Mouse (Mus musculus) intestine, embryonic 14.5 days (tissue): ENCODE results near the gene Bag5. TPM values are rescaled to one million over a fixed set of nuclear protein-coding genes. Genes with fewer than 3 reads are reported as not detected.
A peak's percentile ranks its signal among the peaks of the same experiment; 100 is the strongest.
"Not testable (repeated sequence)": the region's sequence is repeated elsewhere in the genome, so short reads cannot be mapped to it uniquely, and the experiment has no call there.

ENCODE experiments used
- ATAC-seq: fragments of 200-750 bp; cut with Nextera tagmentation; replicated peaks from 2 replicates; pipeline ENCODE4 v1.8.0; 2017; ENCODE audit warnings: low read depth, moderate number of reproducible peaks, moderate TSS enrichment, moderate library complexity; ENCODE audit not compliant: low FRiP score, low TSS enrichment
- DNase-seq: peaks from one replicate; pipeline ENCODE4 v3.0.0-alpha.2; 2018; ENCODE audit warnings: low spot score
- H3K27ac ChIP-seq: fragments of 300-500 bp; sonication (generic); 2 replicates; pipeline ENCODE4 v1.5.1; 2014; ENCODE audit warnings: low read depth, mild to moderate bottlenecking, control low read depth
- H3K27me3 ChIP-seq: fragments of 300-500 bp; sonication (generic); replicated peaks from 2 replicates; pipeline ENCODE4 v1.6.1; 2014; ENCODE audit warnings: low read length, control low read depth; ENCODE audit not compliant: control insufficient read depth, insufficient read depth
- H3K36me3 ChIP-seq: fragments of 300-500 bp; sonication (generic); 2 replicates; pipeline ENCODE4 v1.6.1; 2014; ENCODE audit warnings: low read length, control low read depth; ENCODE audit not compliant: control insufficient read depth, insufficient read depth
- H3K4me1 ChIP-seq: fragments of 300-500 bp; sonication (generic); replicated peaks from 2 replicates; pipeline ENCODE4 v1.6.1; 2014; ENCODE audit warnings: low read length, control low read depth, mixed read lengths; ENCODE audit not compliant: control insufficient read depth, insufficient read depth
- H3K4me2 ChIP-seq: fragments of 300-500 bp; sonication (generic); 2 replicates; pipeline ENCODE4 v1.6.1; 2014; ENCODE audit warnings: low read length
- H3K4me3 ChIP-seq: fragments of 300-500 bp; sonication (generic); 2 replicates; pipeline ENCODE4 v1.5.1; 2014; ENCODE audit warnings: low read depth, low read length, control low read depth, mixed read lengths
- H3K9ac ChIP-seq: fragments of 300-500 bp; sonication (generic); 2 replicates; pipeline ENCODE4 v1.6.1; 2014; ENCODE audit warnings: mild to moderate bottlenecking, low read length
- H3K9me3 ChIP-seq: fragments of 300-500 bp; sonication (generic); 2 replicates; pipeline ENCODE4 v1.6.1; 2016; ENCODE audit warnings: low read length, control low read depth; ENCODE audit not compliant: control insufficient read depth
- WGBS: fragments of 180-500 bp; shearing (Covaris S2); extraction: QIAGEN DNeasy Blood & Tissue Kit; methylation state at CpG from one replicate; pipeline ENCODE4 v1.1.7; 2014; 5-methylcytosine and 5-hydroxymethylcytosine counted together
- polyA plus RNA-seq: library from polyadenylated mRNA; unstranded; fragments of >200 nt; fragmentation: Nextera tagmentation; extraction: Ambion mirVana; gene quantifications from 2 replicates; pipeline ENCODE4 v1.2.1, GENCODE M21; 2014

The Bag5 gene
- polyA plus RNA-seq, 1 experiment from 2014 or later = 52.4 TPM

- Histone ChIP-seq H3K27me3 (no peaks in the 10 kb centered on the region), H3K36me3 (peaks cover 15% of the 10 kb centered on the region), H3K27ac (peak overlapping the region; percentile 66), H3K4me1 (no peaks in the 10 kb centered on the region), H3K4me3 (no peak overlapping the region), H3K9me3 (no peaks in the 10 kb centered on the region), H3K9ac (no peak overlapping the region), H3K4me2 (no peak overlapping the region)
- no peak for DNase-seq
- ATAC-seq = 0 out of 2 replicates have a peak, but pooled peaks have one; percentile 24
- WGBS = 39% methylated on average over 4 of the region's 4 CpGs
Measured at GRCm38 (mm10) chr12:111726122-111726463, 13.0 kb upstream of the Bag5 start.

GRCm38 (mm10) chr12:111725338-111726121, 12.5 kb upstream of the Bag5 start:
- Histone ChIP-seq H3K27me3 (no peaks in the 10 kb centered on the region), H3K4me1 (no peaks in the 10 kb centered on the region), H3K9me3 (no peaks in the 10 kb centered on the region), H3K4me3 (no peak overlapping the region), H3K27ac (peak overlapping the region; percentile 66), H3K4me2 (no peak overlapping the region), H3K9ac (no peak overlapping the region), H3K36me3 (peaks cover 15% of the 10 kb centered on the region)
- WGBS = 67% methylated on average over 12 of the region's 12 CpGs
- no peak for DNase-seq
- ATAC-seq = no peak

GRCm38 (mm10) chr12:111724638-111725337, 11.7 kb upstream of the Bag5 start:
- Histone ChIP-seq H3K27ac (peak overlapping the region; percentile 16; the same call in 1 of the 2 replicates), H3K36me3 (peaks cover 15% of the 10 kb centered on the region), H3K9ac (no peak overlapping the region), H3K27me3 (no peaks in the 10 kb centered on the region), H3K4me3 (no peak overlapping the region), H3K4me1 (no peaks in the 10 kb centered on the region), H3K4me2 (no peak overlapping the region), H3K9me3 (no peaks in the 10 kb centered on the region)
- no peak for ATAC-seq
- WGBS = 68% methylated on average over 6 of the region's 6 CpGs
- DNase-seq = no peak

GRCm38 (mm10) chr12:111722654-111723053, 9.6 kb upstream of the Bag5 start:
- Histone ChIP-seq H3K27ac (no peak overlapping the region), H3K9me3 (no peaks in the 10 kb centered on the region), H3K4me2 (no peak overlapping the region), H3K4me3 (no peak overlapping the region), H3K9ac (no peak overlapping the region), H3K4me1 (no peaks in the 10 kb centered on the region), H3K36me3 (peaks cover 7% of the 10 kb centered on the region), H3K27me3 (no peaks in the 10 kb centered on the region)
- WGBS = 72% methylated on average over 9 of the region's 9 CpGs
- no peak for DNase-seq
- no peak for ATAC-seq

- Histone ChIP-seq H3K36me3 (peaks cover 7% of the 10 kb centered on the region), H3K27me3 (no peaks in the 10 kb centered on the region), H3K4me2 (no peak overlapping the region), H3K4me3 (no peak overlapping the region), H3K27ac (no peak overlapping the region), H3K9ac (no peak overlapping the region), H3K4me1 (no peaks in the 10 kb centered on the region), H3K9me3 (no peaks in the 10 kb centered on the region)
- DNase-seq (no peak), ATAC-seq (no peak)
- 74% methylated on average over 4 of the region's 4 CpGs for WGBS
Measured at GRCm38 (mm10) chr12:111720222-111720621, 7.2 kb upstream of the Bag5 start.

GRCm38 (mm10) chr12:111718656-111719055, 5.6 kb upstream of the Bag5 start:
- Histone ChIP-seq H3K4me2 (no peak overlapping the region), H3K27me3 (no peaks in the 10 kb centered on the region), H3K27ac (no peak overlapping the region), H3K4me3 (no peak overlapping the region), H3K9ac (no peak overlapping the region), H3K4me1 (peaks cover 6% of the 10 kb centered on the region; the same call in 1 of the 2 replicates), H3K9me3 (no peaks in the 10 kb centered on the region), H3K36me3 (peaks cover 7% of the 10 kb centered on the region)
- ATAC-seq (no peak), DNase-seq (no peak)
- WGBS = 75% methylated on average over 8 of the region's 8 CpGs

GRCm38 (mm10) chr12:111716505-111716904, 3.4 kb upstream of the Bag5 start:
- peaks cover 13% of the 10 kb centered on the region for H3K4me1 ChIP-seq
- no peak for ATAC-seq
- no peak for DNase-seq
- WGBS = 97% methylated on average over 7 of the region's 7 CpGs
- no peak overlapping the region for H3K4me3 ChIP-seq
- no peaks in the 10 kb centered on the region for H3K36me3 ChIP-seq
- H3K4me2 ChIP-seq = no peak overlapping the region
- no peaks in the 10 kb centered on the region for H3K27me3 ChIP-seq
- H3K27ac ChIP-seq = no peak overlapping the region
- H3K9me3 ChIP-seq = no peaks in the 10 kb centered on the region
- H3K9ac ChIP-seq = no peak overlapping the region

- Histone ChIP-seq H3K4me1 (peaks cover 13% of the 10 kb centered on the region), H3K4me2 (peak overlapping the region; percentile 49), H3K36me3 (peaks cover 24% of the 10 kb centered on the region), H3K9ac (peak overlapping the region; percentile 91), H3K4me3 (peak overlapping the region; percentile 84)
- ATAC-seq, DNase-seq, H3K27ac ChIP-seq, H3K27me3 ChIP-seq, H3K9me3 ChIP-seq: not testable (repeated sequence)
- WGBS = 73% methylated on average over 6 of the region's 6 CpGs
Measured at GRCm38 (mm10) chr12:111713880-111714279, 823 bp upstream of the Bag5 start.
